Mouse (Mus musculus): Measurements from ENCODE around the gene Cbwd1.

Gene Cbwd1

GRCm38 (mm10) chr19:24961172-24961962 lies at the start of gene Cbwd1:
Cbwd1 (minus strand) TSS chr19:24961610.
- DNase-seq (ENCODE audit: low spot score), result peak; percentile 98

- no peak for DNase-seq (ENCODE audit: low spot score)
These were observed 47.1 kb upstream of the Cbwd1 start for GRCm38 (mm10) chr19:25008509-25008908.

- DNase-seq (ENCODE audit: low spot score), result no peak
These were observed 45.3 kb upstream of the Cbwd1 start for GRCm38 (mm10) chr19:25006686-25007085.

- DNase-seq (ENCODE audit: low spot score), result no peak
These were observed 42.4 kb upstream of the Cbwd1 start for GRCm38 (mm10) chr19:25003810-25004209.

GRCm38 (mm10) chr19:25002828-25003227 lies 41.4 kb upstream of the Cbwd1 start:
- DNase-seq (ENCODE audit: low spot score), result no peak

- DNase-seq (ENCODE audit: low spot score), result no peak
These were observed 40.6 kb upstream of the Cbwd1 start for GRCm38 (mm10) chr19:25002032-25002431.

- DNase-seq (ENCODE audit: low spot score), result no peak
These were observed 38.7 kb upstream of the Cbwd1 start for GRCm38 (mm10) chr19:25000153-25000552.

GRCm38 (mm10) chr19:24999201-24999886 lies 37.9 kb upstream of the Cbwd1 start, which contains the start of gene Dock8:
Dock8 (plus strand) TSS chr19:24999534.
- DNase-seq (ENCODE audit: low spot score), result peak; percentile 54

- no peak for DNase-seq (ENCODE audit: low spot score)
These were observed 37.2 kb upstream of the Cbwd1 start for GRCm38 (mm10) chr19:24998561-24998960.

GRCm38 (mm10) chr19:24996815-24997704 lies 35.6 kb upstream of the Cbwd1 start:
- no peak for DNase-seq (ENCODE audit: low spot score)

GRCm38 (mm10) chr19:24994900-24995299 lies 33.5 kb upstream of the Cbwd1 start:
- DNase-seq (ENCODE audit: low spot score), result no peak

GRCm38 (mm10) chr19:24993526-24993925 lies 32.1 kb upstream of the Cbwd1 start:
- no peak for DNase-seq (ENCODE audit: low spot score)

- no peak for DNase-seq (ENCODE audit: low spot score)
These were observed 28.9 kb upstream of the Cbwd1 start for GRCm38 (mm10) chr19:24990138-24990822.

GRCm38 (mm10) chr19:24988831-24989230 lies 27.4 kb upstream of the Cbwd1 start:
- no peak for DNase-seq (ENCODE audit: low spot score)

- no peak for DNase-seq (ENCODE audit: low spot score)
These were observed 25.9 kb upstream of the Cbwd1 start for GRCm38 (mm10) chr19:24987355-24987754.

GRCm38 (mm10) chr19:24985045-24985444 lies 23.6 kb upstream of the Cbwd1 start:
- DNase-seq (ENCODE audit: low spot score), result no peak

- no peak for DNase-seq (ENCODE audit: low spot score)
These were observed 22.6 kb upstream of the Cbwd1 start for GRCm38 (mm10) chr19:24983857-24984498.

- no peak for DNase-seq (ENCODE audit: low spot score)
These were observed 21.6 kb upstream of the Cbwd1 start for GRCm38 (mm10) chr19:24983050-24983449.

- peak; percentile 66 for DNase-seq (ENCODE audit: low spot score)
These were observed 19.9 kb upstream of the Cbwd1 start for GRCm38 (mm10) chr19:24981294-24981693.

- DNase-seq (ENCODE audit: low spot score), result no peak
These were observed 17.7 kb upstream of the Cbwd1 start for GRCm38 (mm10) chr19:24978852-24979842.

All from layer of hippocampus, adult 11-12 months (tissue).